Mouse (Mus musculus): ENCODE data around the gene Calm1. TPM values are rescaled to one million over a fixed set of nuclear protein-coding genes. Genes with fewer than 3 reads are reported as not detected.
A peak's percentile ranks its signal among the peaks of the same experiment; 100 is the strongest.

Gene Calm1
- polyA plus RNA-seq, 1 experiment from 2014 or later: 849 TPM

DNA sequence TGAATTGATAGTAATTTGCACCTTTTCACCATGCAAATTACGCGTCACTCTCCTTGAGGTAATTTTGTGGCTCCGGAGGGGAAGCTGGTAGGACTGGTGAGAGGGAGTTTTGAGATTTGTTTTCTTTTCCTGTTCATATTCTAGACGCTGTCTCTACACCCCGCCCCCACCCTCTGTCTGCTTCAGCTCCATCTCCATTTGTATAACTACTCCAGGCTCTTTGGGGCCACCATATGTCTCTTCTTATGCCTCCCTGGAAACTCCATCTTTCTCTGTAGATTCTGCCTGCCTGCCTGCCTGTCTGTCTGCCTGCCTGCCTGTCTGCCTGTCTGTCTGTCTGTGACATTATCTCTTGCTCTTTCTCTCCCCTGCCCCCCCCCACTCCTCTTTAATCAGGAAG lies 26.8 kb downstream of the Calm1 start:
- H3K9ac ChIP-seq: no peak overlapping the region
- peaks cover 3% of the 10 kb centered on the region for H3K9me3 ChIP-seq (replicated peaks)
- H3K27me3 ChIP-seq (replicated peaks): no peaks in the 10 kb centered on the region
- H3K36me3 ChIP-seq: no peaks in the 10 kb centered on the region
- no peak overlapping the region for H3K4me2 ChIP-seq
- ATAC-seq (ENCODE audit: insufficient number of reproducible peaks, low FRiP score): no peak
- H3K4me3 ChIP-seq: no peak overlapping the region
- 58% methylated on average over 5 of the region's 5 CpGs for WGBS
- H3K27ac ChIP-seq (ENCODE audit: poor library complexity, severe bottlenecking): no peak overlapping the region
- H3K4me1 ChIP-seq (replicated peaks): peaks cover 5% of the 10 kb centered on the region

DNA sequence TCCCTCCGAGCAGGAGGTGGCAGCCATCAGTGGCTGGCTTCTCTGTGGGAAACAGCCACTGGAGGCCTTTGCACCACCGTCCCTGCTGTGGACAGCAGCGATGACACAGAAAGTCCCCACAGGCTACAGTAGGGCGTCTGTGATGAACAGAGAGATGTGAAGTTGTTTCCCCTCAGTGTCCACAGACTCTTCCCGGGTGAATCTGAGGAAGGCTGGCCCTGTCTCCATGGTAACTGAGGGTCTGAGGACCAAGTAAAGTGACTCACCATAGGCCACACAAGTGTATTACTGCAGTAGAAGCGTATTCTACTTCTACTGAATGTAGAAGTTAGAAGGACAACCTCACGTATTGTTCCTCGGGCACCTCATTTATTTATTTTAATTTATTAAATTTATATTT lies 27.4 kb downstream of the Calm1 start:
- Histone ChIP-seq H3K27ac (ENCODE audit: poor library complexity, severe bottlenecking) (no peak overlapping the region), H3K4me3 (no peak overlapping the region), H3K9ac (no peak overlapping the region), H3K27me3 (replicated peaks) (no peaks in the 10 kb centered on the region), H3K4me2 (no peak overlapping the region), H3K9me3 (replicated peaks) (peaks cover 5% of the 10 kb centered on the region), H3K4me1 (replicated peaks) (peaks cover 5% of the 10 kb centered on the region), H3K36me3 (no peaks in the 10 kb centered on the region)
- WGBS: 52% methylated on average over 8 of the region's 8 CpGs
- no peak for ATAC-seq (ENCODE audit: insufficient number of reproducible peaks, low FRiP score)

DNA sequence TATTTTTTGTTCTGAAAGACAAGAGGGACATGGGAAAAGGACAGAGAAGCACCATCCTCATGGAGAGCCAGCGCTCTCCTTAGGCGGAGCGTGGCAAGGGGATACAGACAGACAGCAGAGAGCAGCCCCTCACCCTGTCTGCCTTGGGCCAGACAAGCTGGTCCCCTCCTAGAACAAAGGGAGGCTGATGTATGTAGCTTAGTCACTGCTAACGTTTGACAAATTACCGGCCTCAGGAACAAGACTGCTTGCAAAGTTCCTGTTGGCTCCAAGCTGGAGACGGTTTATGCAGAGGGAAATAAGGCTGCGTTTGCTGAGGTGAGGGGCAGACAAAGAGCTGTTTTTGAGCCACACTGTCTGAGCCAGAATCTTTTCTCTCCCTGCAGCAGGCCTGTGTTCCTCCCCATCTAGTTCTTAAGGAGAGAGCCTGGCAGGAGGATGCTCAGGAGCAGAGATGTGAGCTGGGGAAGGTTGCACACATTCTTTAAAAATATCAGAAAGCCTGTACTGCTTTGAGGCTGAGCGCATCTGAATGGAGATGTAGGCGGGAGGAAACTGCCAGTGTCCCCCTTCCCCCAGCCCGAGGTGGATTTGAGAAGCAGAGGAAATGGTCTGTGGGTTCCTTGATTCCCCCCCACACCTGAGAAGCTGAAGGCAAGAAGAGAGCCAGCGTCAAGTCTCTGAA lies 28.9 kb downstream of the Calm1 start:
- ATAC-seq (ENCODE audit: insufficient number of reproducible peaks, low FRiP score): no peak
- Histone ChIP-seq H3K4me2 (no peak overlapping the region), H3K36me3 (no peaks in the 10 kb centered on the region), H3K4me1 (replicated peaks) (peaks cover 5% of the 10 kb centered on the region), H3K9me3 (replicated peaks) (peaks cover 5% of the 10 kb centered on the region), H3K4me3 (no peak overlapping the region), H3K9ac (no peak overlapping the region), H3K27ac (ENCODE audit: poor library complexity, severe bottlenecking) (no peak overlapping the region), H3K27me3 (replicated peaks) (no peaks in the 10 kb centered on the region)
- 48% methylated on average over 11 of the region's 11 CpGs for WGBS

DNA sequence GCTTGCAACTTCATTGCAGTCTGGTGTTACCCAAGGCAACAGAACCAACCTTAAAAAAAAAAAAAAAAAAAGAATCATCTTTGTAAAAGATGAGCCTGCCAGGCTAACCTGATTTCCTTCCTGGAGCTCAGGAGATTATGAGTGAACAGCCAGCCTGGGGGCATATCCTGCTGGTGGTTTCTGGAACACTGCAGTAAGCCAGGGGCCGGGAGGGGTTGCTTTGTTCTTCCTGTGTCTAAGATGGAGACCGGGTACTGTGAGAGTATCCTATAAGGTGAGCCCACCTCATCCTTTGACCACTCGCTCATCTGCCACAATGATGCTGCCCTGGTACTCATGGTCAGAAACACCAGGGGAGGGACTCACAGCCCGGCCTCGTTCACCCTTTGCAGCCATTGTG lies 35.0 kb downstream of the Calm1 start:
- 82% methylated on average over 5 of the region's 5 CpGs for WGBS
- ATAC-seq (ENCODE audit: insufficient number of reproducible peaks, low FRiP score): no peak

GRCm38 (mm10) chr12:100234919-100235318 lies 35.7 kb downstream of the Calm1 start:
- ATAC-seq (ENCODE audit: insufficient number of reproducible peaks, low FRiP score): no peak
- Histone ChIP-seq H3K4me2 (no peak overlapping the region), H3K9me3 (replicated peaks) (peaks cover 5% of the 10 kb centered on the region)

More for the DNA sequence above, 35.0 kb downstream of the Calm1 start:
- H3K9me3 ChIP-seq (replicated peaks): peaks cover 5% of the 10 kb centered on the region
- H3K27me3 ChIP-seq (replicated peaks): no peaks in the 10 kb centered on the region
- no peak overlapping the region for H3K4me3 ChIP-seq
- no peaks in the 10 kb centered on the region for H3K36me3 ChIP-seq
- H3K4me1 ChIP-seq (replicated peaks): no peaks in the 10 kb centered on the region
- no peak overlapping the region for H3K27ac ChIP-seq (ENCODE audit: poor library complexity, severe bottlenecking)
- H3K9ac ChIP-seq: no peak overlapping the region
- no peak overlapping the region for H3K4me2 ChIP-seq

DNA sequence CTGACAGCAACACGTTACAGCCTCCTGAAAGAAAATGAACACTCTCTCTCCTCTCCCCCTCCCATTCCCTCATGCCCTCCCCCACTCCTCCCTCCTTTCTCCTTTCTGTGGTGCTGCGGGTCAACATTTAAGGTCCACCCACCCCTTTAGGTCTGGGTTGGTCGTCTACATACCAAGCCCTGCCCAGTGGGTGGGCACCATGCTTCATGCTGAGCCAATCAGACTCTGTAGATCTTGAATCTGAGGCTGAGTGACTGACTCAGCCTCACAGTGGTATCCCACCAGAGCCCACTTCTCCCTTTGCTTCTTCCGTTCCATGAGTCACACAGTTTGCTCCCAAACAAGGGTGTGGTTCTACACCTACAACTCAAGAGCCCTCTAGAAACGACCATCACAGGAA lies 36.2 kb downstream of the Calm1 start:
- WGBS: 37% methylated on average over 5 of the region's 5 CpGs
- peaks cover 5% of the 10 kb centered on the region for H3K9me3 ChIP-seq (replicated peaks)
- ATAC-seq (ENCODE audit: insufficient number of reproducible peaks, low FRiP score): no peak

More at GRCm38 (mm10) chr12:100234919-100235318, 35.7 kb downstream of the Calm1 start:
- H3K4me1 ChIP-seq (replicated peaks): no peaks in the 10 kb centered on the region
- no peak overlapping the region for H3K27ac ChIP-seq (ENCODE audit: poor library complexity, severe bottlenecking)
- WGBS: 61% methylated on average over 7 of the region's 7 CpGs
- no peaks in the 10 kb centered on the region for H3K27me3 ChIP-seq (replicated peaks)
- no peak overlapping the region for H3K4me3 ChIP-seq
- no peak overlapping the region for H3K9ac ChIP-seq
- H3K36me3 ChIP-seq: no peaks in the 10 kb centered on the region

GRCm38 (mm10) chr12:100239404-100239803 lies 40.2 kb downstream of the Calm1 start:
- Histone ChIP-seq H3K36me3 (no peaks in the 10 kb centered on the region), H3K27me3 (replicated peaks) (no peaks in the 10 kb centered on the region), H3K27ac (ENCODE audit: poor library complexity, severe bottlenecking) (no peak overlapping the region), H3K4me1 (replicated peaks) (no peaks in the 10 kb centered on the region), H3K9ac (no peak overlapping the region), H3K4me3 (no peak overlapping the region), H3K9me3 (replicated peaks) (no peaks in the 10 kb centered on the region), H3K4me2 (no peak overlapping the region)
- no peak for ATAC-seq (ENCODE audit: insufficient number of reproducible peaks, low FRiP score)
- 83% methylated on average over 7 of the region's 7 CpGs for WGBS

More for the DNA sequence above, 36.2 kb downstream of the Calm1 start:
- Histone ChIP-seq H3K27ac (ENCODE audit: poor library complexity, severe bottlenecking) (no peak overlapping the region), H3K4me3 (no peak overlapping the region), H3K27me3 (replicated peaks) (no peaks in the 10 kb centered on the region), H3K4me2 (no peak overlapping the region), H3K4me1 (replicated peaks) (no peaks in the 10 kb centered on the region), H3K9ac (no peak overlapping the region), H3K36me3 (no peaks in the 10 kb centered on the region)

GRCm38 (mm10) chr12:100239807-100240206 lies 40.6 kb downstream of the Calm1 start:
- Histone ChIP-seq H3K4me3 (no peak overlapping the region), H3K27me3 (replicated peaks) (no peaks in the 10 kb centered on the region), H3K4me1 (replicated peaks) (no peaks in the 10 kb centered on the region), H3K9ac (no peak overlapping the region), H3K36me3 (no peaks in the 10 kb centered on the region), H3K27ac (ENCODE audit: poor library complexity, severe bottlenecking) (no peak overlapping the region), H3K9me3 (replicated peaks) (no peaks in the 10 kb centered on the region), H3K4me2 (no peak overlapping the region)
- ATAC-seq (ENCODE audit: insufficient number of reproducible peaks, low FRiP score): no peak
- WGBS: 77% methylated on average over 6 of the region's 6 CpGs

- H3K4me3 ChIP-seq: peak overlapping the region; percentile 34
- peak; percentile 74; the same call in 1 of the 2 replicates for ATAC-seq (ENCODE audit: insufficient number of reproducible peaks, low FRiP score)
- 11% methylated on average over 22 of the region's 22 CpGs for WGBS
- no peak overlapping the region for H3K27ac ChIP-seq (ENCODE audit: poor library complexity, severe bottlenecking)
- no peaks in the 10 kb centered on the region for H3K9me3 ChIP-seq (replicated peaks)
- peak overlapping the region; percentile 19; the same call in 1 of the 2 replicates for H3K9ac ChIP-seq
- H3K4me2 ChIP-seq: peak overlapping the region; percentile 66
- no peaks in the 10 kb centered on the region for H3K4me1 ChIP-seq (replicated peaks)
- H3K27me3 ChIP-seq (replicated peaks): no peaks in the 10 kb centered on the region
- H3K36me3 ChIP-seq: no peaks in the 10 kb centered on the region
These were observed 42.9 kb downstream of the Calm1 start for GRCm38 (mm10) chr12:100241911-100242796.

DNA sequence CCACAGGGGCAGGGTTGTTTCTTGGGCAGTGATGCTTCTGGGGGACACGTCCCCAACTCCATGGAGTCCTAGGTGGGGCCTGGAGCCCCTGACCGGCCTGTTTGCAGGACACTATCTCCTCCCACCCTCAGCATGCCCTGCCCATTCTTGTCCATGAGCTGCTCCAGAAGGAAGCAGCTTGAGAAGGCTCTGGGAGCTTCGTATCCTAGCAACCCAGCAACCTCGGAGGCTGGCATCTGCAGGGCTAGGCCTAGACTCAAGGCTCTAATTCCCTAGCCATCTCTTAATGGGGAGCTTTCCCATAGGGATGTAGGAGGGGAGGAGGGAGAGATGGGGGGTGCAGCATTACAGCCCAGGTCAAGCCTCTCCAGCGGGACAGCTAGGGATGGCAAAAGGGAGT lies 45.3 kb downstream of the Calm1 start:
- Histone ChIP-seq H3K4me3 (no peak overlapping the region), H3K36me3 (no peaks in the 10 kb centered on the region), H3K4me1 (replicated peaks) (no peaks in the 10 kb centered on the region), H3K9ac (no peak overlapping the region), H3K4me2 (no peak overlapping the region), H3K9me3 (replicated peaks) (no peaks in the 10 kb centered on the region), H3K27me3 (replicated peaks) (no peaks in the 10 kb centered on the region), H3K27ac (ENCODE audit: poor library complexity, severe bottlenecking) (no peak overlapping the region)
- 51% methylated on average over 5 of the region's 5 CpGs for WGBS
- no peak for ATAC-seq (ENCODE audit: insufficient number of reproducible peaks, low FRiP score)

DNA sequence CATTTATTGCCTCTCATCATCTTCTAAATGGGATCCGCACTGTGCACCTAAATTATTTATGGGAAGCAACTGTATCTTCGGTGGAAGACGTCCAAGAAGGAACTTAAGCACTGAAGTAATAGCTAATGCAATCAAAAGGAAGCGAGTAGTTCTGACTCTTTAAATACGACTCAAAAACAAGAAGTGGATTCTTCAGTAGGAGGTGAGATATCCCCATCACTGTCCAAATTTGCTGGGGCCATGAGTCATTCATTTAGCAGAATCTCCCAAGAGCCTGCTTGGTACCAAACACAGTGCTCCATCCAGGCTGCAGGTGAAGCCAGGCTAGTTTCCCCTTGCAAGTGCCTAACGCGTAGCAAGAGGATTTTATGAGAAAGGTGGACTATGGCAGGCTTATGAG lies 49.9 kb downstream of the Calm1 start:
- Histone ChIP-seq H3K9ac (no peak overlapping the region), H3K4me2 (no peak overlapping the region), H3K36me3 (no peaks in the 10 kb centered on the region), H3K4me3 (no peak overlapping the region), H3K27me3 (replicated peaks) (no peaks in the 10 kb centered on the region), H3K4me1 (replicated peaks) (no peaks in the 10 kb centered on the region), H3K27ac (ENCODE audit: poor library complexity, severe bottlenecking) (no peak overlapping the region), H3K9me3 (replicated peaks) (no peaks in the 10 kb centered on the region)
- ATAC-seq (ENCODE audit: insufficient number of reproducible peaks, low FRiP score): no peak
- WGBS: 77% methylated on average over 7 of the region's 7 CpGs

Measured in heart, embryonic 12.5 days (tissue).